Mouse (Mus musculus): ENCODE measurements around the gene Wdr59. TPM values are rescaled to one million over a fixed set of nuclear protein-coding genes. Genes with fewer than 3 reads are reported as not detected.

Wdr59 gene
- polyA plus RNA-seq, 1 experiment from 2014 or later, result 5.4 TPM

DNA sequence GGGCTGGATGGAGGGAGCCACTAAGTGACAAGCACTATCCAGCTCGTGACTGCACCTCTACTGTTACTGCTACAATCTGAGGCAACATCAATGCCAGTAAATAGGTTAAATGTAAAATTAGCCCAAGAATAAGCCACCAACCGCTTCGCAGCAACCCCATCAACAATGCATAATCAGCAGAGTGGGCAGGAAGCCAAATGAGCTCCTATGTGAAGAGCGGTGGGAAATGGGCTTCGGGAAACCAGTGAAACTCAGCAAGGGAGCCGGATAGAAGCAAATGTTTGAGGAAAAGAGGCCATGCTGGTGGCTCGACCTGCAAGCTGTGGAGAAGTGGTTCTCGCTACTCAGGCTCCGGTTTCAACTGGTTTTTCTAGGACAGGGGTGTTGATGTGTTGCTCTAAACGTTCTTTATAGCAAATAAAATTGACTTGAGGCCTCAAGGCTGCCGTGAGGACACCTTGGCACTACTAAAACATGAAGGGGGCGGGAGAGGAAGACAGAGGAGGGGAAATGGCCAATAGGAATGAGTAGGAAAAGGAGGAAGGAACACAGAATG is 50.3 kb downstream of the Wdr59 start:
- WGBS, result 83% methylated on average over 12 of the region's 12 CpGs
- H3K9ac ChIP-seq (replicated peaks; ENCODE audit: low read depth, low read length), result no peak overlapping the region
- no peaks in the 10 kb centered on the region for H3K9me3 ChIP-seq (ENCODE audit: control insufficient read depth, low read depth, low read length)
- ATAC-seq (ENCODE audit: insufficient number of reproducible peaks, insufficient read depth, low FRiP score, low read depth), result no peak
- H3K4me2 ChIP-seq (replicated peaks; ENCODE audit: low read depth, low read length), result no peak overlapping the region
- no peak overlapping the region for H3K27ac ChIP-seq (ENCODE audit: low read length)
- no peak overlapping the region for H3K4me3 ChIP-seq (ENCODE audit: low read depth, low read length)
- no peaks in the 10 kb centered on the region for H3K4me1 ChIP-seq (ENCODE audit: control insufficient read depth, insufficient read depth, low read length)
- no peaks in the 10 kb centered on the region for H3K27me3 ChIP-seq (ENCODE audit: control insufficient read depth, insufficient read depth, low read length)
- H3K36me3 ChIP-seq (ENCODE audit: control insufficient read depth, insufficient read depth, low read length), result peaks cover 10% of the 10 kb centered on the region

DNA sequence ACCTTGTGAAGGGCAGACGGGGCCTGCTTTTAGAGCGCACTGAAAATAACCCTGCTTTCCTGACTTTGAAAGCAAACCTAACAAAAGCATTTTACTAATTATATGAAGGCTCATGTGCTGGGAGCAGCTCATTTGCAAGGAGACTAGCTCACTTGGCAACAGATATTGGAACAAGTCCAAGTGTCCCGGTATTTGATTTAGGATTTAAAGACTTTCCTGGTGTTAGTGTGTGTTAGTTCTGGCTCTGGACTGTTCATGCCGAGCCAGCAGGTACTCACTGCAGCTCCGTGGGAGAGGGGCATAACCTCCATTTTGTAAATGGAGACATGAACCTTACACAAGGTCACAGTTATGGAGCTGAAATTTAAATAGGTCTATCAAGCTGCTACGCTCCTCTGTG is 52.9 kb downstream of the Wdr59 start:
- H3K4me2 ChIP-seq (replicated peaks; ENCODE audit: low read depth, low read length), result no peak overlapping the region
- peak; percentile 61; the same call in 1 of the 2 replicates for ATAC-seq (ENCODE audit: insufficient number of reproducible peaks, insufficient read depth, low FRiP score, low read depth)
- H3K4me3 ChIP-seq (ENCODE audit: low read depth, low read length), result no peak overlapping the region
- H3K9me3 ChIP-seq (ENCODE audit: control insufficient read depth, low read depth, low read length), result no peaks in the 10 kb centered on the region
- no peaks in the 10 kb centered on the region for H3K4me1 ChIP-seq (ENCODE audit: control insufficient read depth, insufficient read depth, low read length)
- no peaks in the 10 kb centered on the region for H3K27me3 ChIP-seq (ENCODE audit: control insufficient read depth, insufficient read depth, low read length)
- H3K27ac ChIP-seq (ENCODE audit: low read length), result no peak overlapping the region
- WGBS, result 48% methylated on average over 6 of the region's 6 CpGs
- no peak overlapping the region for H3K9ac ChIP-seq (replicated peaks; ENCODE audit: low read depth, low read length)
- peaks cover 7% of the 10 kb centered on the region for H3K36me3 ChIP-seq (ENCODE audit: control insufficient read depth, insufficient read depth, low read length)

DNA sequence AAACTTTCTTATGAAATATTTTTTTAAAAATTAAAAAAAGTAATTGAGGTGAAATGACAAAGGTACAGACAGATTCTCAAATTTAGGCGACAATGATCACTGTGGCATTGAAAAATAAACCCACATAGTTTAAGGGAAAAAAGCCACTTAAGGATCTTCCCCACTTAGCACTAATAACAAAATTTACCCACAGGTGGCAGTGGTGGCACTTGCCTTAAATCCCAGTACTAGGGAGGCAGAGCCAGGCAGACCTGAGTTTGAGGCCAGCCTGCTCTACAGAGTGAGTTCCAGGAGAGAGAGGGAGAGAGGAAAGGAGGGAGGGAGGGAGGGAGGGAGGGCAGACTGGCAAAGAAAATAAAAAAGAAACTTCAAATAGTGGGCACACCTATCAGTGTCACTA is 56.6 kb downstream of the Wdr59 start:
- Histone ChIP-seq H3K4me2 (replicated peaks; ENCODE audit: low read depth, low read length) (no peak overlapping the region), H3K27me3 (ENCODE audit: control insufficient read depth, insufficient read depth, low read length) (no peaks in the 10 kb centered on the region), H3K4me3 (ENCODE audit: low read depth, low read length) (no peak overlapping the region), H3K27ac (ENCODE audit: low read length) (no peak overlapping the region), H3K36me3 (ENCODE audit: control insufficient read depth, insufficient read depth, low read length) (peaks cover 11% of the 10 kb centered on the region), H3K9ac (replicated peaks; ENCODE audit: low read depth, low read length) (no peak overlapping the region), H3K4me1 (ENCODE audit: control insufficient read depth, insufficient read depth, low read length) (no peaks in the 10 kb centered on the region), H3K9me3 (ENCODE audit: control insufficient read depth, low read depth, low read length) (no peaks in the 10 kb centered on the region)
- WGBS, result 84% methylated on average over 1 of the region's 1 CpGs
- ATAC-seq (ENCODE audit: insufficient number of reproducible peaks, insufficient read depth, low FRiP score, low read depth), result no peak

DNA sequence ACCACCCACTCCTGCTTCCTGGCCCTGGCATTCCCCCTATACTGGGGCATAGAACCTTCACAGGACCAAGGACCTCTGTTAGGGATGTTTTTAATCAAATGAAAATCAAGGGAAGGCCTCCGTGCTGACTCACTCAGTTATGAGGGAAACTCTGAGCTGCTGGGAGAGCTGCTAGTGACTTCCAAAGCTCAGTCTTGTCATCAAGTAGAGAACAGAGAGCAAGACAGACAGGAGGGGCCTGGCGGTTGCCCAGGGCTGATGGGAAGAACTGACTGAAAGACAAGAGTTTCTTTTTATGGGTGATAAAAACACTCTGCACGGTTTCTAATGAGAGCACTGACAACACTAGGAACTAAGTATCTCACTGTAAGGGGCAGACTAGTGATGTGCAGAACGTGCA is 57.4 kb downstream of the Wdr59 start:
- Histone ChIP-seq H3K9ac (replicated peaks; ENCODE audit: low read depth, low read length) (no peak overlapping the region), H3K9me3 (ENCODE audit: control insufficient read depth, low read depth, low read length) (no peaks in the 10 kb centered on the region), H3K4me1 (ENCODE audit: control insufficient read depth, insufficient read depth, low read length) (no peaks in the 10 kb centered on the region), H3K27me3 (ENCODE audit: control insufficient read depth, insufficient read depth, low read length) (no peaks in the 10 kb centered on the region), H3K36me3 (ENCODE audit: control insufficient read depth, insufficient read depth, low read length) (peaks cover 11% of the 10 kb centered on the region), H3K4me2 (replicated peaks; ENCODE audit: low read depth, low read length) (no peak overlapping the region), H3K4me3 (ENCODE audit: low read depth, low read length) (no peak overlapping the region), H3K27ac (ENCODE audit: low read length) (no peak overlapping the region)
- 83% methylated on average over 4 of the region's 4 CpGs for WGBS
- no peak for ATAC-seq (ENCODE audit: insufficient number of reproducible peaks, insufficient read depth, low FRiP score, low read depth)

DNA sequence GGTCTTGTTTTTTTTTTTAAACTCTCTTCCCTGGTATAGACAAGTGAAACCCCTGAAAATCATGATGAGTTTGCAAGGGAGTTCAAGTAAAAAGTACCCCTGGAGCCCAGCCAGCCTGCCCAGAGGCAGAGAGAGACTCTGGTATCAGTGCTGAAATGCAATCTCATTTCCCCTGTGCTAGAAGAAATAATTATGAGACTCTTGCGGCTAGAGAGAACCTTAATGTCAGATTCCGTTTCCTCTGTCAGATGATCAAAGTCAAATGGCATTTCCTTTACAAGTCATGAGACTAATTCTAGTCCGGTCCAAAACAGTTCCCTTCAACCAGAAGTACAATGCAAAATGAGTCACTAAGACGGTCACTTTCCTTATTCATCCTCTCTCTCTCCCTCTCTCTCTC is 72.2 kb downstream of the Wdr59 start:
- WGBS, result 58% methylated on average over 4 of the region's 4 CpGs
- H3K4me2 ChIP-seq (replicated peaks; ENCODE audit: low read depth, low read length), result no peak overlapping the region
- no peak overlapping the region for H3K27ac ChIP-seq (ENCODE audit: low read length)
- H3K9ac ChIP-seq (replicated peaks; ENCODE audit: low read depth, low read length), result no peak overlapping the region
- no peaks in the 10 kb centered on the region for H3K36me3 ChIP-seq (ENCODE audit: control insufficient read depth, insufficient read depth, low read length)
- no peak for ATAC-seq (ENCODE audit: insufficient number of reproducible peaks, insufficient read depth, low FRiP score, low read depth)
- no peaks in the 10 kb centered on the region for H3K4me1 ChIP-seq (ENCODE audit: control insufficient read depth, insufficient read depth, low read length)
- no peak overlapping the region for H3K4me3 ChIP-seq (ENCODE audit: low read depth, low read length)
- no peaks in the 10 kb centered on the region for H3K27me3 ChIP-seq (ENCODE audit: control insufficient read depth, insufficient read depth, low read length)
- no peaks in the 10 kb centered on the region for H3K9me3 ChIP-seq (ENCODE audit: control insufficient read depth, low read depth, low read length)

DNA sequence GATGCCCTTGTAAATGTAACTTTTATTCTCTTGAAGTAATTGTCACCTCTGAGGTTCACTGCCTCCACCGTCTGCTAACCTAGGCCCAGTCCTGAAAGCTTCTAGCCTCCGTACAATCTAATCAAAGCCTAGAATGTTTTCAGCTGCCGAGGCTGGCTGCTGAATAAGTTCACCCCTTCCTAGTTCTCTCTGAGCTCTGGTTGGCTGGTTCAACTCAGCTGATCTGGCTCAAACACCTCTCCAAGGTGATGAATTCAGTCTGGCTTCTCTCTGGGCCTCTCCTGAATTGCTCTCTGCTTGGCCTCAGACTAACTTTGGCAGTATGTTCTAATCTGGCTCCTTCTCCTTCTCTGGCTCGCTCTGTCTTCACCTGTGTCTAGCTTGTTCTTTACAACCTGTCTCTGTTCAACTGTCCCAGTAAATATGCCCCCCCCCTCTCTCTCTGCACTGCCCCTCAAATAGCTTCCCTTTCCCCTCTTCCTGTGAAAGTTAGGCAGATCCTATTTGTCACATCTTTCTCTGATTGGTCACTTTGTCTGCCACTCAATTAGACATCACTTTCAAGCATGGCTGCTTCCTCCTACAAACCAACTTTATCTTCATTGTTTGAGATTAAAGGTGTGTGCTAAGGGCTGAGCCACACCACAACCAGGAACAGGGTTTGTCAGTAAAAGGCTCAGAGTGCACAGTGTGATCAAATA is 75.8 kb downstream of the Wdr59 start:
- Histone ChIP-seq H3K27ac (ENCODE audit: low read length) (no peak overlapping the region), H3K4me3 (ENCODE audit: low read depth, low read length) (no peak overlapping the region), H3K36me3 (ENCODE audit: control insufficient read depth, insufficient read depth, low read length) (no peaks in the 10 kb centered on the region), H3K9me3 (ENCODE audit: control insufficient read depth, low read depth, low read length) (no peaks in the 10 kb centered on the region), H3K4me1 (ENCODE audit: control insufficient read depth, insufficient read depth, low read length) (no peaks in the 10 kb centered on the region), H3K4me2 (replicated peaks; ENCODE audit: low read depth, low read length) (no peak overlapping the region), H3K9ac (replicated peaks; ENCODE audit: low read depth, low read length) (no peak overlapping the region), H3K27me3 (ENCODE audit: control insufficient read depth, insufficient read depth, low read length) (no peaks in the 10 kb centered on the region)
- no peak for ATAC-seq (ENCODE audit: insufficient number of reproducible peaks, insufficient read depth, low FRiP score, low read depth)
- WGBS, result 57% methylated on average over 4 of the region's 4 CpGs

DNA sequence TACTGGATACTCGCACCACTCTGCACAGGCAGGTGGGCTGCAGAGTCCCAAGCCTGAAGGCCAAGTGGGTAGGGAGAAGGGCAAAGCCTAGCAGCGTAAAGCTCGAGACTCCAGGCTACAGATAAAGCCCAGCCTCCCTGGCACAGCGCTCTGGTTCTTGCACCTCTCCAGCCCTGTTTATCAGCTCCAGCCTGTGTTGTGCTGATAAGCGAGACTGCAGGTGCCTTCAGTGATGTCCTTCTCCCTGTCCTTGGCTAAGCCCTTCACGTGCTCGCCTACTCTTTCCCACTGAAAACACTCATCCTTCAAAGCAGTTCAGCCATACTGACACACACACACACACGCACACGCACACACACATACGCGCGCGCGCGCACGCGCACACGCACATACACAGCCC is 76.3 kb downstream of the Wdr59 start:
- Histone ChIP-seq H3K4me3 (ENCODE audit: low read depth, low read length) (no peak overlapping the region), H3K9me3 (ENCODE audit: control insufficient read depth, low read depth, low read length) (no peaks in the 10 kb centered on the region), H3K27me3 (ENCODE audit: control insufficient read depth, insufficient read depth, low read length) (no peaks in the 10 kb centered on the region), H3K4me2 (replicated peaks; ENCODE audit: low read depth, low read length) (no peak overlapping the region), H3K27ac (ENCODE audit: low read length) (no peak overlapping the region), H3K9ac (replicated peaks; ENCODE audit: low read depth, low read length) (no peak overlapping the region), H3K36me3 (ENCODE audit: control insufficient read depth, insufficient read depth, low read length) (no peaks in the 10 kb centered on the region), H3K4me1 (ENCODE audit: control insufficient read depth, insufficient read depth, low read length) (no peaks in the 10 kb centered on the region)
- no peak for ATAC-seq (ENCODE audit: insufficient number of reproducible peaks, insufficient read depth, low FRiP score, low read depth)
- 80% methylated on average over 18 of the region's 18 CpGs for WGBS

DNA sequence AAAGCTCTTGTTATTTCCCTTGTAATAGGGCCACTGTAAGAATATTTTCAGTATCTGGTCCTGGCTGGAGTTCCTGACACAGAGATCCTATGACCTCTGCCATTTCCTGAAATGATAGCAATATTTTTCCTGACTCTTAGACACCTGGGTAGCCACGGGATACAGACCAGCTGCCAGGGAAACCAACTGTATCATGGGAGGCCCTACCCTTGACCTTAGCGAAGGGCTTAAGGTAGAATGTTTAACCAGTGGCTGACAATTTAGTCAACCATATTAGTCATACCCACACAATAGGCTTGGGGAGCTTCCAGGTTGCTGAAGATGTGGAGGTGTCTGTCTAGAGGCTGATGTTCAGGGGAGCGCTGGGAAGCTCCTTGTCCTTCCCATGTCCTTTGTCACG is 77.6 kb downstream of the Wdr59 start:
- no peaks in the 10 kb centered on the region for H3K27me3 ChIP-seq (ENCODE audit: control insufficient read depth, insufficient read depth, low read length)
- H3K9me3 ChIP-seq (ENCODE audit: control insufficient read depth, low read depth, low read length), result no peaks in the 10 kb centered on the region
- no peak overlapping the region for H3K4me2 ChIP-seq (replicated peaks; ENCODE audit: low read depth, low read length)
- no peaks in the 10 kb centered on the region for H3K36me3 ChIP-seq (ENCODE audit: control insufficient read depth, insufficient read depth, low read length)
- H3K9ac ChIP-seq (replicated peaks; ENCODE audit: low read depth, low read length), result no peak overlapping the region
- no peak overlapping the region for H3K4me3 ChIP-seq (ENCODE audit: low read depth, low read length)
- no peak overlapping the region for H3K27ac ChIP-seq (ENCODE audit: low read length)
- H3K4me1 ChIP-seq (ENCODE audit: control insufficient read depth, insufficient read depth, low read length), result no peaks in the 10 kb centered on the region
- 69% methylated on average over 4 of the region's 4 CpGs for WGBS
- no peak for ATAC-seq (ENCODE audit: insufficient number of reproducible peaks, insufficient read depth, low FRiP score, low read depth)

DNA sequence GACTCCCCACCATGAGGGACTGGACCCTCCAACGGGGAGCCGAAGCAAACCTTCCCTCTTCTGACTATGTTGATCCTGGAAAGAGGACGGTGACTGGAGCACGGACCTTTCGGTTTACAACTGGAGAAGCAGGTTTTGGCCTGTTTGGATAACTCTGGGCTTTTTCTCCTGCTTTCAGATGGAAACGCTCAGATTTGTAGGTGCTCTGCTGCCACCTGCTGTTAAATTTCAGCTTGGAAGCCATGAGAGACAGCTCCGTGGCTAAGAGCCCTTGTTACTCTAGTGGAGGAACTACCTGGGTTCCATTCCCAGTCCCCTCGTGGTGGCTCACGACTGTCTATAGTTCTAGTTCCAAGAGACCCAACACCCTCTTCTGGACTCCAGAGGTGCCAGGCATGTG is 82.7 kb downstream of the Wdr59 start:
- H3K27ac ChIP-seq (ENCODE audit: low read length), result no peak overlapping the region
- H3K36me3 ChIP-seq (ENCODE audit: control insufficient read depth, insufficient read depth, low read length), result no peaks in the 10 kb centered on the region
- ATAC-seq (ENCODE audit: insufficient number of reproducible peaks, insufficient read depth, low FRiP score, low read depth), result no peak
- H3K4me3 ChIP-seq (ENCODE audit: low read depth, low read length), result no peak overlapping the region
- no peaks in the 10 kb centered on the region for H3K27me3 ChIP-seq (ENCODE audit: control insufficient read depth, insufficient read depth, low read length)
- H3K4me1 ChIP-seq (ENCODE audit: control insufficient read depth, insufficient read depth, low read length), result no peaks in the 10 kb centered on the region
- no peak overlapping the region for H3K9ac ChIP-seq (replicated peaks; ENCODE audit: low read depth, low read length)
- no peaks in the 10 kb centered on the region for H3K9me3 ChIP-seq (ENCODE audit: control insufficient read depth, low read depth, low read length)
- WGBS, result 16% methylated on average over 9 of the region's 9 CpGs
- H3K4me2 ChIP-seq (replicated peaks; ENCODE audit: low read depth, low read length), result no peak overlapping the region

Data from stomach, embryonic 14.5 days (tissue).